Mouse (Mus musculus) midbrain, embryonic 10.5 days (tissue): ENCODE data around the gene Enpp6. TPM values are rescaled to one million over a fixed set of nuclear protein-coding genes. Genes with fewer than 3 reads are reported as not detected.

Experiments
- polyA plus RNA-seq: library from polyadenylated mRNA; unstranded; fragments of >200 nt; fragmentation: Nextera tagmentation; extraction: Ambion mirVana; gene quantifications from 2 replicates; pipeline ENCODE4 v1.2.1, GENCODE M21; 2016

Gene Enpp6
- polyA plus RNA-seq, 1 experiment from 2014 or later, result 0.16 TPM

Other genes with a start within 250 kb of the Enpp6 start
- 7.4 and 8.6 TPM in 2 replicates for gene Irf2, start 247.2 kb upstream of the Enpp6 start, polyA plus RNA-seq